Mouse (Mus musculus): ENCODE data around the gene Usp2. TPM values are rescaled to one million over a fixed set of nuclear protein-coding genes. Genes with fewer than 3 reads are reported as not detected.
A peak's percentile ranks its signal among the peaks of the same experiment; 100 is the strongest.
"Not testable (repeated sequence)": the region's sequence is repeated elsewhere in the genome, so short reads cannot be mapped to it uniquely, and the experiment has no call there.

Usp2 gene
- total RNA-seq, 2 experiments from 2014 or later: 72.6 to 79.0 TPM

GRCm38 (mm10) chr9:44093612-44094503, 27.0 kb downstream of the Usp2 start:
- peak; percentile 93 for DNase-seq

GRCm38 (mm10) chr9:44094737-44095136, 27.9 kb downstream of the Usp2 start:
- no peak for DNase-seq

GRCm38 (mm10) chr9:44095781-44096180, 29.0 kb downstream of the Usp2 start:
- no peak for DNase-seq

GRCm38 (mm10) chr9:44096536-44096935, 29.7 kb downstream of the Usp2 start:
- DNase-seq: peak; percentile 57

- no peak for DNase-seq
These were observed 34.7 kb downstream of the Usp2 start, which contains the start of gene Mfrp for GRCm38 (mm10) chr9:44101490-44101889. Gene Mfrp (plus strand): TSS chr9:44101729.

- no peak for DNase-seq
These were observed 38.1 kb downstream of the Usp2 start for GRCm38 (mm10) chr9:44104881-44105280.

GRCm38 (mm10) chr9:44105781-44106180, 39.0 kb downstream of the Usp2 start:
- DNase-seq: no peak

- no peak for DNase-seq
These were observed 39.4 kb downstream of the Usp2 start for GRCm38 (mm10) chr9:44106182-44106581.

- DNase-seq: no peak
These were observed 39.8 kb downstream of the Usp2 start for GRCm38 (mm10) chr9:44106596-44106995.

- peak; percentile 94 for DNase-seq
These were observed 40.3 kb downstream of the Usp2 start, which contains the start of gene C1qtnf5 for GRCm38 (mm10) chr9:44107110-44107509. Gene C1qtnf5 (plus strand): TSS chr9:44107245.

- DNase-seq: peak; percentile 75
These were observed 40.8 kb downstream of the Usp2 start for GRCm38 (mm10) chr9:44107557-44108179.

GRCm38 (mm10) chr9:44108269-44109055, 41.6 kb downstream of the Usp2 start:
- no peak for DNase-seq

GRCm38 (mm10) chr9:44109360-44110095, 42.7 kb downstream of the Usp2 start:
- DNase-seq: peak; percentile 86

GRCm38 (mm10) chr9:44111909-44112308, 45.1 kb downstream of the Usp2 start:
- DNase-seq: not testable (repeated sequence)

GRCm38 (mm10) chr9:44113105-44113789, 46.4 kb downstream of the Usp2 start, which contains the start of the genes Gm49380 and Rnf26:
Gene Gm49380 (minus strand): TSS chr9:44113500.
Gene Rnf26 (minus strand): TSS chr9:44113517.
- DNase-seq: peak; percentile 97

- DNase-seq: no peak
These were observed 47.6 kb downstream of the Usp2 start for GRCm38 (mm10) chr9:44114453-44114852.

- no peak for DNase-seq
These were observed 48.8 kb downstream of the Usp2 start for GRCm38 (mm10) chr9:44115599-44115998.

- DNase-seq: no peak
These were observed 49.4 kb downstream of the Usp2 start for GRCm38 (mm10) chr9:44116182-44116581.

GRCm38 (mm10) chr9:44119011-44119410, 52.2 kb downstream of the Usp2 start:
- DNase-seq: no peak

GRCm38 (mm10) chr9:44119948-44120465, 53.2 kb downstream of the Usp2 start:
- DNase-seq: no peak

GRCm38 (mm10) chr9:44124317-44124716, 57.5 kb downstream of the Usp2 start:
- DNase-seq: no peak

Measured in heart, postnatal 4 days (tissue).